Mouse (Mus musculus): ENCODE data around the gene Rdh9. TPM values are rescaled to one million over a fixed set of nuclear protein-coding genes. Genes with fewer than 3 reads are reported as not detected.

Gene Rdh9
- total RNA-seq, 2 experiments from 2014 or later, result not detected

DNA sequence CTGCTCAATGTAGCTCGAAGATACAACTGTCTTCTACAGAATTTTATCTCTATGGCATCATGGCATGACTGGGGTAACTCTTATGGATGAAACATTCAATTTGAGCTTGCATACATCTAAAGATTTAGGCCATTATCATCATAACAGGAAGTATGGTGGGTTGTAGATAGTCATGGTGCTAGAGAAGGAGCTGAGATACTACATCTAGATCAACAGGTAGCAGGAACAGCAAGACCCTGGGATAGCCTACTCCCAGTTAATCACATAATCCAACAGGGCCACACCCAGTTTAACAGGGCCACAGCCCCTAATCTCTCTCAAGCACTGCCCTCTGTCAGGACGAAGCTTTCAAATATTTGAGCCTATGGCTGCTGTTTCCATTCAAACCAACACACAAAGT lies 64.6 kb downstream of the Rdh9 start:
- DNase-seq (ENCODE audit: low spot score), result no peak

Other genes with a start within 250 kb of the Rdh9 start
- gene Nxph4, start 241.8 kb upstream of the Rdh9 start, total RNA-seq (2021), result under 1 TPM; 0.14 to 0.36 TPM
- 10 to 100 TPM; 40.8 to 43.4 TPM for gene Lrp1, start 155.2 kb upstream of the Rdh9 start, total RNA-seq (2021)
- gene Stat6, start 133.4 kb upstream of the Rdh9 start, total RNA-seq (2021), result 10 to 100 TPM; 16.0 to 17.9 TPM
- gene Nemp1, start 109.5 kb upstream of the Rdh9 start, total RNA-seq (2021), result 1 to 10 TPM; 2.5 to 2.7 TPM
- gene Nab2, start 107.8 kb upstream of the Rdh9 start, total RNA-seq (2021), result 1 to 10 TPM; 3.4 to 3.5 TPM
- gene Myo1a, start 71.2 kb upstream of the Rdh9 start, total RNA-seq (2021), result not detected
- gene Tac2, start 51.9 kb upstream of the Rdh9 start, total RNA-seq (2021), result not detected
- gene Zbtb39, start 36.8 kb upstream of the Rdh9 start, total RNA-seq (2021), result 1 to 10 TPM; 6.3 to 6.6 TPM
- gene Gpr182, start 24.7 kb upstream of the Rdh9 start, total RNA-seq (2021), result under 1 TPM; 0.14 to 0.25 TPM
- gene Rdh1, start 16.7 kb upstream of the Rdh9 start, total RNA-seq (2021), result not detected
- gene Rdh16f1, start 16.6 kb upstream of the Rdh9 start, total RNA-seq (2021), result under 1 TPM; 0.30 to 0.31 TPM
- under 1 TPM in 1 of 2 experiments, not detected in 1; 0.11 TPM for gene Rdh16, start 24.8 kb downstream of the Rdh9 start, total RNA-seq (2021)
- not detected for gene Rdh19, start 73.5 kb downstream of the Rdh9 start, total RNA-seq (2021)
- gene Rdh16f2, start 90.1 kb downstream of the Rdh9 start, total RNA-seq (2021), result not detected
- under 1 TPM in 1 of 2 experiments, not detected in 1; 0.38 TPM for gene Rdh7, start 112.4 kb downstream of the Rdh9 start, total RNA-seq (2021)
- gene Sdr9c7, start 122.1 kb downstream of the Rdh9 start, total RNA-seq (2021), result not detected
- not detected for gene Hsd17b6, start 231.2 kb downstream of the Rdh9 start, total RNA-seq (2021)
- 1 to 10 TPM in 1 of 2 experiments, under 1 TPM in 1; 0.64 to 1.0 TPM for gene Prim1, start 238.8 kb downstream of the Rdh9 start, total RNA-seq (2021)